Mouse (Mus musculus) layer of hippocampus, adult 2 months (tissue): ENCODE measurements around the gene Zfp955a. TPM values are rescaled to one million over a fixed set of nuclear protein-coding genes. Genes with fewer than 3 reads are reported as not detected.
A peak's percentile ranks its signal among the peaks of the same experiment; 100 is the strongest.
"Not testable (repeated sequence)": the region's sequence is repeated elsewhere in the genome, so short reads cannot be mapped to it uniquely, and the experiment has no call there.

Experiments used
- DNase-seq, 2 experiments: peaks; one replicate each; pipeline ENCODE4 v3.0.0; 2022; ENCODE audit warnings: low spot score in 2 of 2
- H3K27ac ChIP-seq: fragments of 200-600 bp; 2 replicates; pipeline ENCODE4 v1.8.1; 2022
- H3K4me3 ChIP-seq: fragments of 200-600 bp; 2 replicates; pipeline ENCODE4 v1.8.1; 2022; ENCODE audit warnings: mild to moderate bottlenecking
- CTCF ChIP-seq: fragments of 200-600 bp; conservative IDR thresholded peaks from 2 replicates; pipeline ENCODE4 v1.8.1; 2022; ENCODE audit warnings: antibody characterized with exemption, mild to moderate bottlenecking, moderate library complexity
- long read RNA-seq, 2 experiments: library from polyadenylated mRNA; stranded (forward); transcript quantifications; one replicate each; pipeline ENCODE4 v2.0.0; 2021; ENCODE audit warnings: borderline mapping rate in 2 of 2
- total RNA-seq, 2 experiments: library from RNA; stranded (reverse); gene quantifications; 2 replicates each; pipeline ENCODE4 v1.2.3; 2021

Gene Zfp955a
- total RNA-seq: 10 to 100 TPM; 12.4 to 14.5 TPM
- long read RNA-seq, experiment 1, partial matches to known transcripts: 0 of 2 reads
- long read RNA-seq, experiment 1, other reads (novel, unspliced or antisense): 0 of 2 reads
- long read RNA-seq, experiment 2, partial matches to known transcripts: 0 of 2 reads
- long read RNA-seq, experiment 2, other reads (novel, unspliced or antisense): 0 of 2 reads

GRCm38 (mm10) chr17:33254530-33255318, at the start of gene Zfp955a:
Gene Zfp955a (minus strand): TSS chr17:33255145.
- H3K4me3 ChIP-seq: peak within 1 kb of the TSS; percentile 45
- not testable (repeated sequence) for H3K27ac ChIP-seq, DNase-seq

GRCm38 (mm10) chr17:33289876-33290149, 34.9 kb upstream of the Zfp955a start:
- not testable (repeated sequence) for H3K27ac ChIP-seq, DNase-seq
- 0 out of 2 replicates have a peak overlapping the region, but pooled peaks have one; percentile 23 for H3K4me3 ChIP-seq

DNA sequence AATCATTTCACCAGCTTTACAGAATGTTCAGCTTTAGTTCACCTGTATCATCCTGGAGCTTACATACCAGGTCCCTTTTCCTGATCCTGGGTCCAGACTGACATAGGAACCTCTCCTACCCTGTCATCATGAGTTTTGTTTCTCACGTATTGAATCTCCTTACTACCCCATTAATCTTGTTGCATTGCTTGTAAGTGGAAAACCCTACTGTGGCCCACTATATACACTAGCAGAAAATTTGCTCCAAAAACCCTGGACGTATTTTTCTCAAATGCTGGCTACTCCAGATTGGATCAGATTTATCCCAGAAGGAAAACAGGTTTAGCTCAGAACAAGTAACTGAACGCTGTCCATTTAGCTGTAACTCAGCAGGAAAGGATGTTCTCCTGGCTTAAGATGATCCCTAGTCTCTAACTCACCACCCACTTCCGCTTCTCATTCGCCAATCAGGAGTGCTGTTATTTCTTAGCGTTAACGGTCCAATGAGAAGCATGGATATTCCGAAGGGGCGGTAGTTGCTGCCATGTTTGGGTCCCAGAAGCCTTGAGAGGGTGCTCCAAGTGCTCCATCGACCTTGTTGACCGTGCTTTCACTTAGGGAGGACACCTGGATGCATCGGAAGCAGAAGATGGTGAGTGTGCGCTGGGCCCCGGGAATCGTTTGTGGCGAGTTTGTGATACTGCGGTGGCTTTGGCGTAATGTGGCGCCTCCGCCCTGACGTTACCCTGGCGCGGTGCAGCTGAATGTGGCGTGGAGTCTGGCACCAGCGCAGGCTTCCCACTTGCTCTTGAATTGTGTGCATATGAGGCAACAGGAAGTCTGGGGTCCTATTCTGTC, 34.3 kb upstream of the Zfp955a start, which contains the start of gene Zfp955b:
Gene Zfp955b, plus strand, starts transcription at position 506 of the 837 bp plus-strand sequence.
- 0 out of 2 replicates have a peak within 1 kb of the TSS, but pooled peaks have one; percentile 23 for H3K4me3 ChIP-seq
- not testable (repeated sequence) for DNase-seq, H3K27ac ChIP-seq

DNA sequence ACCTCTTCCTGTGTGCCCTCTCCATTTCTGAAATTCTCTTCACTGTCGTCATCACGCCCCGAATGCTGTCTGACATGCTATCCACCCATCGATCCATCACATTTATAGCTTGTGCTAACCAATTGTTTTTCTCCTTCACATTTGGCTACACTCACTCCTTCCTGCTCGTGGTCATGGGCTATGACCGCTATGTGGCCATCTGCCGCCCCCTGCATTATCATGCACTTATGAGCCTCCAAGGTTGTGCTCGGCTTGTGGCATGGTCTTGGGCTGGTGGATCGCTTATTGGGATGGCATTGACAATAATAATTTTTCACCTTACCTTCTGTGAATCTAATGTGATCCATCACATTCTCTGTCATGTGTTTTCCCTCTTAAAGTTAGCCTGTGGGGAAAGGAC, 14.0 kb upstream of the Zfp955a start:
- Histone ChIP-seq H3K27ac (no peak overlapping the region), H3K4me3 (no peak overlapping the region)
- TF ChIP-seq CTCF: no peak
- DNase-seq: no peak

- DNase-seq: no peak
Observed at GRCm38 (mm10) chr17:33264376-33264775, 9.4 kb upstream of the Zfp955a start, which contains the start of gene Olfr63. Gene Olfr63 (plus strand): TSS chr17:33264676.

DNA sequence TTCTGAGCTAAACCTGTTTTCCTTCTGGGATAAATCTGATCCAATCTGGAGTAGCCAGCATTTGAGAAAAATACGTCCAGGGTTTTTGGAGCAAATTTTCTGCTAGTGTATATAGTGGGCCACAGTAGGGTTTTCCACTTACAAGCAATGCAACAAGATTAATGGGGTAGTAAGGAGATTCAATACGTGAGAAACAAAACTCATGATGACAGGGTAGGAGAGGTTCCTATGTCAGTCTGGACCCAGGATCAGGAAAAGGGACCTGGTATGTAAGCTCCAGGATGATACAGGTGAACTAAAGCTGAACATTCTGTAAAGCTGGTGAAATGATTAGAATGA, 343 bp upstream of the Zfp955a start:
- H3K27ac ChIP-seq, DNase-seq, H3K4me3 ChIP-seq: not testable (repeated sequence)

More at GRCm38 (mm10) chr17:33264376-33264775, 9.4 kb upstream of the Zfp955a start, which contains the start of gene Olfr63:
- H3K27ac ChIP-seq: no peak within 1 kb of the TSS
- no peak for TF ChIP-seq CTCF
- no peak within 1 kb of the TSS for H3K4me3 ChIP-seq

- H3K4me3 ChIP-seq, H3K27ac ChIP-seq, DNase-seq: not testable (repeated sequence)
Observed at GRCm38 (mm10) chr17:33236646-33237045, 18.3 kb downstream of the Zfp955a start.

DNA sequence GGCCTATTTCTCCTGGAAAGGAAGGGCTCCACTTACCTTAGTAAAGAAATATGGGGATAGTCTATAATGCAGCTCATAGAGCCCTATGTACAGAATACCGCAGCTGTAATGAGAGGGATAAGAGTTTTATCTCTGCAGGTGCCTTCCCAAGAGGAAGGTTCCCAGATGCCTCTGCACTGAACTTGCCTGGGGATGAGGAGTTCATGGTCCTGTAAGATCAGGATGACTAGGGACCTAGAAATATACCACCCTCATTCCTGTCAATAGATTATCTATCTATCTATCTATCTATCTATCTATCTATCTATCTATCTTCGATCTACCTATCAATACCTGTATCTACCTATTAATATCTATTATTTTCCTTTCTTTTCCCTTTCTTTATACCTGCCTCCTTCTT, 33.4 kb downstream of the Zfp955a start, which contains the start of gene Olfr1564:
Gene Olfr1564, minus strand, starts transcription at position 101 of the 400 bp plus-strand sequence.
- H3K4me3 ChIP-seq: no peak within 1 kb of the TSS
- no peak for DNase-seq
- no peak within 1 kb of the TSS for H3K27ac ChIP-seq
- TF ChIP-seq CTCF: no peak

DNA sequence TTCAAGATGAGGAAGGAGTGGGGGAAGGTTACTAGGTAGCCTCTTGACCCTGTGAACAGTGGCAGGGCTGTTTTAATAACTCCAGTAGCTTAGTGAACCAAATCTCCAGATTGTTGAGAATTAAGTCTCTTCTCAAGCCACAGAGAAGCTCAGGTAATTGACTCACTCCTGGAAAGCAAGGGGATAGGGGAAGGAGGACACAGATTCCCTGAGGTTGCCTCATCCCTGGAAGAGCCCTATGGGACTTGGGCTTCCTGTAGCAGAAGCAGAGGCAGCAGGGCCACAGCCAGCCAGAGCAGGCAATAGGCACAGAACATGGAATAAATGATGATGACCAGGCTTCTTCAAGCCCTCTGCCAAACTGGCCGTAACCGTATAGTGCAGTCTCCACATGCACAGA, 63.9 kb downstream of the Zfp955a start, which contains the start of gene Olfr239:
Gene Olfr239, plus strand, starts transcription at position 301 of the 400 bp plus-strand sequence.
- not testable (repeated sequence) for H3K27ac ChIP-seq, DNase-seq, H3K4me3 ChIP-seq

Other genes starting within 250 kb of the Zfp955a start
- 10 to 100 TPM; 19.3 to 21.9 TPM for gene Zfp763, start 221.7 kb downstream of the Zfp955a start, total RNA-seq
- not detected for gene 4921501E09Rik, start 187.1 kb downstream of the Zfp955a start, total RNA-seq
- gene Zfp563, start 165.8 kb downstream of the Zfp955a start, total RNA-seq: 10 to 100 TPM; 17.3 to 21.8 TPM
- gene Morc2b, start 115.5 kb downstream of the Zfp955a start, total RNA-seq: 1 to 10 TPM; 3.2 to 3.4 TPM
- gene Olfr55, start 86.7 kb downstream of the Zfp955a start, total RNA-seq: not detected
- not detected for gene Olfr239, start 63.8 kb downstream of the Zfp955a start, total RNA-seq
- 1 to 10 TPM in 1 of 2 experiments, under 1 TPM in 1; 0.59 to 1.4 TPM for gene Olfr1564, start 33.5 kb downstream of the Zfp955a start, total RNA-seq
- not detected for gene Olfr63, start 9.5 kb upstream of the Zfp955a start, total RNA-seq
- 10 to 100 TPM; 32.8 to 38.8 TPM for gene Zfp955b, start 34.4 kb upstream of the Zfp955a start, total RNA-seq
- 10 to 100 TPM; 22.2 to 22.3 TPM for gene Zfp81, start 103.7 kb upstream of the Zfp955a start, total RNA-seq
- gene Zfp101, start 139.5 kb upstream of the Zfp955a start, total RNA-seq: 10 to 100 TPM; 10.3 to 17.7 TPM
- gene Actl9, start 177.8 kb upstream of the Zfp955a start, total RNA-seq: under 1 TPM in 1 of 2 experiments, not detected in 1; 0.42 TPM